Mouse (Mus musculus) spleen, adult 2 months (tissue): ENCODE data around the gene Rexo5. TPM values are rescaled to one million over a fixed set of nuclear protein-coding genes. Genes with fewer than 3 reads are reported as not detected.

Source experiments
- DNase-seq, 2 experiments: peaks; one replicate each; pipeline versions ENCODE4 v3.0.0 to v3.0.0-alpha.2; 2012 to 2021; ENCODE audit warnings: low spot score in 2 of 2, low read depth in 1 of 2
- H3K27ac ChIP-seq: fragments of 200-500 bp; 2 replicates; pipeline ENCODE4 v1.5.1; 2012; ENCODE audit warnings: low read length, inconsistent platforms; ENCODE audit not compliant: insufficient read depth
- H3K27me3 ChIP-seq: fragments of 200-500 bp; 2 replicates; pipeline ENCODE4 v1.6.1; 2012; ENCODE audit warnings: mild to moderate bottlenecking, moderate library complexity, low read length, inconsistent platforms; ENCODE audit not compliant: control insufficient read depth, insufficient read depth
- H3K36me3 ChIP-seq: fragments of 200-500 bp; 2 replicates; pipeline ENCODE4 v1.6.1; 2012; ENCODE audit warnings: mild to moderate bottlenecking, low read length, inconsistent platforms; ENCODE audit not compliant: control insufficient read depth, insufficient read depth
- H3K4me1 ChIP-seq: fragments of 200-500 bp; 2 replicates; pipeline ENCODE4 v1.6.1; 2011; ENCODE audit warnings: inconsistent platforms; ENCODE audit not compliant: control insufficient read depth, insufficient read depth, insufficient read length
- H3K4me3 ChIP-seq: fragments of 200-500 bp; 2 replicates; pipeline ENCODE4 v1.5.1; 2011; ENCODE audit warnings: mild to moderate bottlenecking, inconsistent platforms; ENCODE audit not compliant: insufficient read depth, insufficient read length; ENCODE audit errors: extremely low read depth
- CTCF ChIP-seq: fragments of 200-500 bp; IDR thresholded peaks from 2 replicates; pipeline ENCODE4 v1.5.1; 2011; ENCODE audit warnings: mild to moderate bottlenecking, inconsistent platforms; ENCODE audit not compliant: insufficient read depth, insufficient read length, insufficient replicate concordance; ENCODE audit errors: extremely low read depth
- POLR2A ChIP-seq: fragments of 200-500 bp; IDR thresholded peaks from 2 replicates; pipeline ENCODE4 v1.6.1; 2011; ENCODE audit warnings: low read depth, low read length, inconsistent platforms
- WGBS: fragments of 180-500 bp; shearing (Covaris S2); methylation state at CpG from one replicate; pipeline ENCODE4 v1.1.7; 2018; 5-methylcytosine and 5-hydroxymethylcytosine counted together
- polyA plus RNA-seq: library from polyadenylated mRNA; depleted of rRNA; stranded (reverse); fragments of >200 nt; gene quantifications from 2 replicates; pipeline ENCODE4 v1.2.3, GENCODE M21; 2012; rRNA removed

The Rexo5 gene
- polyA plus RNA-seq: 2.0 and 2.4 TPM in 2 replicates

- no peak for TF ChIP-seq POLR2A
- DNase-seq: peak; percentile 45 to 80
- Histone ChIP-seq H3K27me3 (no peaks in the 10 kb centered on the region), H3K36me3 (no peaks in the 10 kb centered on the region; the same call in 1 of the 2 replicates), H3K27ac (peak within 1 kb of the TSS; percentile 44; the same call in 1 of the 2 replicates), H3K4me1 (no peaks in the 10 kb centered on the region; the same call in 1 of the 2 replicates), H3K4me3 (peak within 1 kb of the TSS; percentile 82)
- under 1% methylated on average over 53 of the region's 53 CpGs for WGBS
Observed at GRCm38 (mm10) chr7:119793586-119794250, at the start of gene Rexo5, which contains the start of gene Eri2. TSS of gene Rexo5 (plus strand) at chr7:119794006. TSS of gene Eri2 (minus strand) at chr7:119794058.

- Histone ChIP-seq H3K36me3 (no peaks in the 10 kb centered on the region), H3K27me3 (peaks cover 3% of the 10 kb centered on the region; the same call in 1 of the 2 replicates), H3K4me1 (peaks cover 2% of the 10 kb centered on the region; the same call in 1 of the 2 replicates), H3K27ac (no peak overlapping the region), H3K4me3 (no peak overlapping the region)
- 9% methylated on average over 34 of the region's 34 CpGs for WGBS
- no peak for DNase-seq
- TF ChIP-seq CTCF (no peak), POLR2A (no peak)
Observed at GRCm38 (mm10) chr7:119744321-119744720, 49.5 kb upstream of the Rexo5 start.

- H3K27ac ChIP-seq: no peak overlapping the region
- no peak for DNase-seq
- H3K36me3 ChIP-seq: no peaks in the 10 kb centered on the region
- TF ChIP-seq POLR2A (no peak), CTCF (no peak)
- H3K4me3 ChIP-seq: no peak overlapping the region
- peaks cover 3% of the 10 kb centered on the region; the same call in 1 of the 2 replicates for H3K27me3 ChIP-seq
- H3K4me1 ChIP-seq: peaks cover 2% of the 10 kb centered on the region; the same call in 1 of the 2 replicates
- WGBS: 91% methylated on average over 1 of the region's 1 CpGs
Observed at GRCm38 (mm10) chr7:119745869-119746268, 47.9 kb upstream of the Rexo5 start.

DNA sequence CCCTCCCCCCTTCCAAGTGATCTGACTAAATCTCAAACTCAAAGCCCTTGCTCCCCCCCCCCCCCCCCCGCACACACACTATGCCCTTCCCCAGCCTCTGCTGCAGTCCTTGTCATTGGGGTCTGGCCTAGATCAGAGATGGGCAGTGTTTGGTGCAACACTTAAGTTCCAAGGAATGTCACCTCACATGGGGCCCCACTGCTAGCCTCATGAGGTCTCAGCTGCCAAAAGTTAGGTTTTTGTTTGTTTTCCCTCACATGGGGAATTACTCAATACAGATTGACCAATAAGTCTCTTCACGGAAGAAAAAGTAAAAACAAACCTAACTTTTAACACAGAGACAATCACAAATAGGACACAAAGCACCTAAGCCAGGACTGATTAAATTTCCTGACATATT lies 45.0 kb upstream of the Rexo5 start:
- no peak for DNase-seq
- 88% methylated on average over 2 of the region's 2 CpGs for WGBS
- Histone ChIP-seq H3K27me3 (peaks cover 3% of the 10 kb centered on the region; the same call in 1 of the 2 replicates), H3K4me1 (peaks cover 2% of the 10 kb centered on the region; the same call in 1 of the 2 replicates), H3K27ac (no peak overlapping the region), H3K4me3 (no peak overlapping the region), H3K36me3 (no peaks in the 10 kb centered on the region)
- no peak for TF ChIP-seq CTCF
- TF ChIP-seq POLR2A: no peak

GRCm38 (mm10) chr7:119749942-119750341 lies 43.9 kb upstream of the Rexo5 start:
- Histone ChIP-seq H3K36me3 (no peaks in the 10 kb centered on the region), H3K27me3 (no peaks in the 10 kb centered on the region; the same call in 1 of the 2 replicates), H3K4me1 (no peaks in the 10 kb centered on the region), H3K27ac (no peak overlapping the region), H3K4me3 (no peak overlapping the region)
- TF ChIP-seq POLR2A: no peak
- TF ChIP-seq CTCF: no peak
- 60% methylated on average over 2 of the region's 2 CpGs for WGBS
- no peak for DNase-seq

GRCm38 (mm10) chr7:119753696-119754095 lies 40.1 kb upstream of the Rexo5 start:
- H3K36me3 ChIP-seq: no peaks in the 10 kb centered on the region
- no peak overlapping the region for H3K27ac ChIP-seq
- TF ChIP-seq POLR2A (no peak), CTCF (no peak)
- 83% methylated on average over 1 of the region's 1 CpGs for WGBS
- no peak for DNase-seq
- H3K4me3 ChIP-seq: no peak overlapping the region
- H3K27me3 ChIP-seq: no peaks in the 10 kb centered on the region
- H3K4me1 ChIP-seq: no peaks in the 10 kb centered on the region

DNA sequence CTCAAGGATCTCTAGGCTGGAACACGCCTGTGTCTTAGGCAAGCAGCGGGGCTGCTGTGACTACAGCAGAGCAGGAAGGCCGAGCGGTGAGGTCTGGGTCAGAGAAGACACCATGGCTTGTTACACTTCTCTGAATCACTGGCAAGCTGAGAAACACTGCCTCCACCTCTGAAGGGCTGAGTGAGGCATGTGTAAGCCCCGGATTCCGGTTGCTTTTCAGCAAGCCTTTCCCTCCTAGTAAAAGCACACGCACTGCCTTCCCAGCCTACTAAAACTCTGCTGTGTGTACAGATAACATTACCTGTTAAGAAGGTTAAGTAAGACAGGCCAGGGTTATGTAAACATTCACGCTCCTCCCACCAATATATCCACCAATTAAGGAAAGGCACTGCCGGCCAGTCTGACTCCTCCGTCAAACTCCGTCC lies 33.3 kb upstream of the Rexo5 start, which contains the start of gene Acsm3:
Gene Acsm3, plus strand, starts transcription at position 397 of the 425 bp plus-strand sequence.
- no peaks in the 10 kb centered on the region for H3K4me1 ChIP-seq
- TF ChIP-seq POLR2A (no peak), CTCF (no peak)
- no peak within 1 kb of the TSS for H3K27ac ChIP-seq
- WGBS: 72% methylated on average over 11 of the region's 11 CpGs
- H3K36me3 ChIP-seq: no peaks in the 10 kb centered on the region
- H3K27me3 ChIP-seq: no peaks in the 10 kb centered on the region
- H3K4me3 ChIP-seq: no peak within 1 kb of the TSS
- DNase-seq: no peak
